Mouse (Mus musculus) c-Kit-negative CD71-positive TER-119-positive erythroid progenitor cells, embryonic 14.5 days (primary cell): ENCODE measurements around the gene Hmga1b.
A peak's percentile ranks its signal among the peaks of the same experiment; 100 is the strongest.
"Not testable (repeated sequence)": the region's sequence is repeated elsewhere in the genome, so short reads cannot be mapped to it uniquely, and the experiment has no call there.

Experiments used
- DNase-seq: peaks from one replicate; pipeline ENCODE4 v3.0.0-alpha.2; 2013; ENCODE audit warnings: low read depth, low spot score

Gene Hmga1b

GRCm38 (mm10) chr11:120762672-120763041, at the start of gene Hmga1b:
Gene Hmga1b (plus strand): TSS chr11:120762794.
- not testable (repeated sequence) for DNase-seq

GRCm38 (mm10) chr11:120713580-120714518, 48.7 kb upstream of the Hmga1b start, which contains the start of the genes Cenpx and Lrrc45:
Gene Cenpx (minus strand): TSS chr11:120713738.
Gene Lrrc45 (plus strand): TSS chr11:120713925.
- peak; percentile 99 for DNase-seq

- DNase-seq: no peak
Measured at GRCm38 (mm10) chr11:120714546-120714945, 48.0 kb upstream of the Hmga1b start.

GRCm38 (mm10) chr11:120715131-120715530, 47.5 kb upstream of the Hmga1b start:
- no peak for DNase-seq

GRCm38 (mm10) chr11:120719242-120719641, 43.4 kb upstream of the Hmga1b start:
- DNase-seq: no peak

GRCm38 (mm10) chr11:120719841-120720376, 42.7 kb upstream of the Hmga1b start:
- DNase-seq: no peak

- DNase-seq: no peak
Measured at GRCm38 (mm10) chr11:120720450-120720849, 42.1 kb upstream of the Hmga1b start.

- DNase-seq: no peak
Measured at GRCm38 (mm10) chr11:120721124-120722066, 41.2 kb upstream of the Hmga1b start, which contains the start of gene Rac3. Gene Rac3 (plus strand): TSS chr11:120721470.

GRCm38 (mm10) chr11:120722067-120722630, 40.4 kb upstream of the Hmga1b start:
- DNase-seq: no peak

GRCm38 (mm10) chr11:120722761-120723382, 39.7 kb upstream of the Hmga1b start:
- no peak for DNase-seq

GRCm38 (mm10) chr11:120723509-120723908, 39.1 kb upstream of the Hmga1b start:
- no peak for DNase-seq

- no peak for DNase-seq
Measured at GRCm38 (mm10) chr11:120726243-120727168, 36.1 kb upstream of the Hmga1b start.

- DNase-seq: no peak
Measured at GRCm38 (mm10) chr11:120727169-120727527, 35.4 kb upstream of the Hmga1b start, which contains the start of gene Dcxr. Gene Dcxr (minus strand): TSS chr11:120727281.

GRCm38 (mm10) chr11:120727564-120727963, 35.0 kb upstream of the Hmga1b start:
- no peak for DNase-seq

- DNase-seq: no peak
Measured at GRCm38 (mm10) chr11:120728530-120729240, 33.9 kb upstream of the Hmga1b start.

- not testable (repeated sequence) for DNase-seq
Measured at GRCm38 (mm10) chr11:120729432-120730050, 33.1 kb upstream of the Hmga1b start.

GRCm38 (mm10) chr11:120730331-120730870, 32.2 kb upstream of the Hmga1b start:
- no peak for DNase-seq

GRCm38 (mm10) chr11:120731395-120731794, 31.2 kb upstream of the Hmga1b start:
- no peak for DNase-seq
